Mouse (Mus musculus) urinary bladder, postnatal 0 days (tissue): ENCODE measurements around the gene Trib3. TPM values are rescaled to one million over a fixed set of nuclear protein-coding genes. Genes with fewer than 3 reads are reported as not detected.

Source experiments
- polyA plus RNA-seq: library from polyadenylated mRNA; unstranded; fragments of >200 nt; fragmentation: Nextera tagmentation; extraction: Ambion mirVana; gene quantifications from 2 replicates; pipeline ENCODE4 v1.2.1, GENCODE M21; 2015

The Trib3 gene
- polyA plus RNA-seq: 2.9 and 3.7 TPM in 2 replicates

GRCm38 (mm10) chr2:152343329-152344213 is at the start of gene Trib3:
Gene Trib3, minus strand, starts transcription at chr2:152344032.

GRCm38 (mm10) chr2:152376345-152376741 is 32.5 kb upstream of the Trib3 start, which contains the start of gene Nrsn2:
Gene Nrsn2, minus strand, starts transcription at chr2:152376638.

GRCm38 (mm10) chr2:152332101-152332825 is 11.6 kb downstream of the Trib3 start, which contains the start of gene Rbck1:
Gene Rbck1, minus strand, starts transcription at chr2:152332653.

GRCm38 (mm10) chr2:152293727-152294475 is 49.9 kb downstream of the Trib3 start, which contains the start of gene Tbc1d20:
Gene Tbc1d20, plus strand, starts transcription at chr2:152293828.

Other genes starting within 250 kb of the Trib3 start
- gene Srxn1, start 238.5 kb downstream of the Trib3 start, polyA plus RNA-seq: 17.5 and 21.2 TPM in 2 replicates
- 2.4 and 3.2 TPM in 2 replicates for gene Tcf15, start 200.5 kb downstream of the Trib3 start, polyA plus RNA-seq
- 49.3 and 50.8 TPM in 2 replicates for gene Csnk2a1, start 117.2 kb downstream of the Trib3 start, polyA plus RNA-seq
- 27.5 and 29.0 TPM in 2 replicates for gene Tbc1d20, start 50.2 kb downstream of the Trib3 start, polyA plus RNA-seq
- 59.2 and 62.2 TPM in 2 replicates for gene Rbck1, start 11.4 kb downstream of the Trib3 start, polyA plus RNA-seq
- not detected in 2 replicates for gene Nrsn2, start 32.6 kb upstream of the Trib3 start, polyA plus RNA-seq
- 3.0 and 3.6 TPM in 2 replicates for gene Sox12, start 54.0 kb upstream of the Trib3 start, polyA plus RNA-seq
- 13.4 and 15.3 TPM in 2 replicates for gene Zcchc3, start 71.0 kb upstream of the Trib3 start, polyA plus RNA-seq
- 0.60 and 1.4 TPM in 2 replicates for gene 6820408C15Rik, start 71.6 kb upstream of the Trib3 start, polyA plus RNA-seq
- gene Defb23, start 120.6 kb upstream of the Trib3 start, polyA plus RNA-seq: not detected in 2 replicates
- gene Defb20, start 133.0 kb upstream of the Trib3 start, polyA plus RNA-seq: not detected in 2 replicates
- gene Defb22, start 146.1 kb upstream of the Trib3 start, polyA plus RNA-seq: not detected in 2 replicates
- gene Defb26, start 167.7 kb upstream of the Trib3 start, polyA plus RNA-seq: not detected in 2 replicates
- not detected in 2 replicates for gene Defb28, start 174.2 kb upstream of the Trib3 start, polyA plus RNA-seq
- gene Defb29, start 196.1 kb upstream of the Trib3 start, polyA plus RNA-seq: not detected in 2 replicates
- gene Gm17416, start 225.3 kb upstream of the Trib3 start, polyA plus RNA-seq: not detected in 2 replicates
- gene Defb21, start 228.7 kb upstream of the Trib3 start, polyA plus RNA-seq: not detected in 2 replicates
- not detected in 2 replicates for gene Defb19, start 236.3 kb upstream of the Trib3 start, polyA plus RNA-seq